Mouse (Mus musculus) frontal cortex, postnatal 14 days (tissue): ENCODE data around the gene Nsun3.

ENCODE experiments used
- DNase-seq, 2 experiments: peaks; one replicate each; pipeline ENCODE4 v3.0.0; 2022; ENCODE audit warnings: low spot score in 2 of 2

Gene Nsun3

DNA sequence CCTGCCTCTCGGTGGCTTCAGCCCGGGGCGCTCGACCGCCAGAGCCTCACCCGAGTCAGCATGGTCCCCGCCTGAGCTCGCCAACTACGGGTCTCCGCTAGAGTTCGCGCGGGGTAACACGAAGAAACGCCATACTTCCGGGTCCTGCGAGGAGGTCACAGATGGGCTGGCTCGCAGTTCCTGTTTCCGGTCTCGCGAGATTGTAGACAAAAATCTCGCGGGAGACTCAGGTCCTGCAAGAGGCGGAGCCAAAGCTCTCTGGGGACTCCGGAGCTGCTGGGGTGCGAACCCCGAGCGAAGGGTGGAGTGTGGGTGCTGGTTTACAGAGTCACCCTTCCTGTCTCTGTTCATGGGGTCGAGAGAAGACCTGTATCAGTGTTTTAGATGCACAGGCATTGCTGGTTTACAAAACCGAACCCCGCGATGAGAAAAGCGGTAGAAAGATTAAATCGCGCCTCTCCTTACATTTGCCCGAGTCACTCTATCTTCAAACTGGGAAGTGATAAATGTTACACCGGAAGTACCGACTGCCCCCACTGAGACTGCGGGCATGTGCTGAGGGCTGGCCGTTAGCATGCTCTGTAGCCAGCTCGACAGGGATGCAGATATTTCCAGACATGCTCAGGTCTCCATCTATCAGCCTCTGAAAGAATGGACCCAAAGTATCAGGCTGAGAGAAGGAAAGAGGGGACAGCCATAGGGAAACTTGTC lies at the start of gene Nsun3:
TSS of gene Nsun3 (minus strand) at position 198 of the 711 bp plus-strand sequence.
- peak; percentile 87 to 90 for DNase-seq

DNA sequence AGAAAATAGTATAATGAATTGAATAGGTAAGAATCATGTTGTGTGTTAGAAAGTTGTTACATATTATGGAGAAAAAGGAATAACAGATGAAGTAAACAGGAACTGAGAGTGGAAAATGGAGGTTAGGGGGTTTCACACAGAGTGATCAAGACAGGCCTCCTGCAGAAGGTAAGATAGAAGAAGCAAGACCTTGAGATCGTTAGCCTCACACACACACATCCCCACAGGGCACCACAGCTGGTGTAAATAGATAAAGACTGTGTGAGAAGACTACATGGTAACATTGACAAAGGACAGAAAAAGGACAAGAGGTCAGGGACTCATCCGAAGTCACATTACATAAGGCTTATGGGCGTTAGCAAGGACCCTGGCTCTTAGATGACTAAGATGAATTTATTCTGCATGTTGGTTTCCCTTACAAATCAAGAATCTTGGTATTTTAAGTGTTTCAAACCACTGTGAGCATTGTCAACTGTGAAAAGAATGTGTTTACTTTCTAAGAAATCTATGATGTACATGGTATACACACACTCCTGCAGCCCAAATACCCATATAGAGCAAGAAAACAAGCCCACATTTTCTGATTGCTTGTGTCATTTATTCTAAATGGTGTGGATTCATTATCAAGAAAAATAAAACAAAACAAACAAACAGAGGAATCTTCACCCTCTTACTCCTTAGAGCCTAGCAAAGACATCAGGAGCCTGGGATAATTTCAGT lies 47.6 kb upstream of the Nsun3 start:
- DNase-seq, result no peak

DNA sequence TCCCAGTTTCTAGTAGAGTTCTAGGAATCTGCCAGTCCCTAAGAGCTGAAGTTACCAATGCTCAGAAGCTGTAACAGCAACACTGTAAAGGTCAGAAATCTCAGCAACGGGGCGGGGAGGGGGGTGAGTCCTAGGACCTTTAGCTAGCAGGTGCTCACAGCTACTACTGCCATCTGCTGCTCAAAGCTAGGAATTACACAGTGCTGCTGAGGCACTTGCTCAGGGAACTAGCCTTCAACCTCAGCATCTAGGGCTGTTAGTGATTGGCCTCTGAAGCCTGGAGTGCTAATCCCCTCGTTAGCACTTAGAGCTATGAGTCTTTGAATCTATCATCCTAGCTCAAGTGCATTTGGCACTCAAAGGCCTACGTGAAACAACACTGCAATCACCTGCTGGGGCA lies 45.9 kb upstream of the Nsun3 start:
- DNase-seq, result peak in 1 of 2 experiments; percentile 19

DNA sequence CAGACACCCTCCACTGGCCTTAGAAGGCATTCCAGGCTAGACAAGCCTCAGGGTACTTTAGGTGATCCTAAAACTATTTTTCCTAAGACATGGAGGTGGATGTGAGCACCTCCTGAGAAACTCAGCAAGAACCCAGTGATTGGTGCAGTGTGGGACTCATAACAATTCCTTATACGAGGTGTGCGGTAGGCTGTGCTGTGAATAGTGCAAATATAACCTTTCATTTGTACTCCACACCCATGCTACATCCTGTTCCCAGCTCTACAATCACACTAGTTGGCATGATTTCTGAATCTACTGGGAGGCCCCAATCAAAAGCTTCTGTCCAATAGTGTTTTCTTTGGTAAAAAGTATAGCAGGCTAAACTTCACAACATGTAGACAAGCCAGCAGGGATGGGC lies 45.4 kb upstream of the Nsun3 start:
- DNase-seq, result no peak

GRCm38 (mm10) chr16:62826156-62827001 lies 39.8 kb upstream of the Nsun3 start:
- DNase-seq, result no peak

DNA sequence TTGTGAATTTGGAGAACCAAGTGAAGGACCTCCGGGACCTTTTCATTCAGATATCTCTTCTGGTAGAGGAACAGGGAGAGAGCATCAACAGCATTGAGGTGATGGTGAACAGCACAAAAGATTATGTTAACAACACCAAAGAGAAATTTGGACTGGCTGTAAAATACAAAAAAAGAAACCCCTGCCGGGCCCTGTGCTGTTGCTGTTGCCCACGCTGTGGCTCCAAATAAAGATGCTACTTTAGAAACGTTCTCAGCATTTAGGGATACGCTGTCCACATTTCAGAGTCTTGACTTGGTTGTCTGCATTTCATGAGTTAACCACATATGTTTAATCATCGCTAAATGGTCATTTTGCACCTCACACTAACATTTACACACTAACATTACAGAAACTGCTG lies 35.9 kb upstream of the Nsun3 start:
- DNase-seq, result no peak

- no peak for DNase-seq
These were observed 27.9 kb upstream of the Nsun3 start, which contains the start of gene Stx19 for GRCm38 (mm10) chr16:62814491-62814890. Gene Stx19, plus strand, starts transcription at chr16:62814676.

DNA sequence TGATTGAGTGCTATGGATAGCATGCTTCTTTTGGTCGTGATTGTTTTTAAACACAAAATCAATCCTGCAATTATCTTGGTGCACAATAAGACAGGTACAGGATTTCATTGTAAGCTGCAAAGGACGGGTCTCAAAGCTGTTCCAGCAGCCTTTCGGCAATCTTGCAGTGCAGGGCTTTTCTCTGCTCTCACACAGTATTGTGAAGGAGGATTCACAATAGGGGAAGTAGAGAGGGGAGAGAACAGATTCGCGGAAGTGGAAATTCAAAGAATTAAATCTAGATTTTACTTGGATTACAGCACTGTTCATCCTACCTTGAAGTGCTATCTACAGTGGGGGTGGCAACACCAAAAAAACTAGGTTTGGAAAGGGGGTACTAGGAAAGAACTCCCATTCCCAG lies 27.2 kb upstream of the Nsun3 start:
- no peak for DNase-seq

DNA sequence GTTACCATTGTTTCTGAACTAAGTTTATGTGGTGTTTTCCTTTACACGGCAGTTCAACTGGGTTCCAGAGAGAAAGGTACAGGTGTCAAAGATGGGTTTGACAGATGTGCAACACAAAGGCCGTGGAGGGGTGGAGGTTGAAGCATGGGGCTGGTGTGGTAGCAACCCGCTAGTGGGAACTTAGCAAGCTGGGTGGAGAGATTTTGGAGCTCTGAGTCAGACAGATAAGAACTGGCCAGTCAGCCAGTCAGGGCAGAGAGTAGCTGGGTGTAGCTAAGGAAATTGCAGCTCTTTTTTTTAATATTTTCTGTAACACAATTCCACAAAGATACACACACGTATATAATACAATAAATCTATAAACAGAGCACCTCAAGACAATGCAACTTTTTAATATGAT lies 24.2 kb upstream of the Nsun3 start:
- no peak for DNase-seq

DNA sequence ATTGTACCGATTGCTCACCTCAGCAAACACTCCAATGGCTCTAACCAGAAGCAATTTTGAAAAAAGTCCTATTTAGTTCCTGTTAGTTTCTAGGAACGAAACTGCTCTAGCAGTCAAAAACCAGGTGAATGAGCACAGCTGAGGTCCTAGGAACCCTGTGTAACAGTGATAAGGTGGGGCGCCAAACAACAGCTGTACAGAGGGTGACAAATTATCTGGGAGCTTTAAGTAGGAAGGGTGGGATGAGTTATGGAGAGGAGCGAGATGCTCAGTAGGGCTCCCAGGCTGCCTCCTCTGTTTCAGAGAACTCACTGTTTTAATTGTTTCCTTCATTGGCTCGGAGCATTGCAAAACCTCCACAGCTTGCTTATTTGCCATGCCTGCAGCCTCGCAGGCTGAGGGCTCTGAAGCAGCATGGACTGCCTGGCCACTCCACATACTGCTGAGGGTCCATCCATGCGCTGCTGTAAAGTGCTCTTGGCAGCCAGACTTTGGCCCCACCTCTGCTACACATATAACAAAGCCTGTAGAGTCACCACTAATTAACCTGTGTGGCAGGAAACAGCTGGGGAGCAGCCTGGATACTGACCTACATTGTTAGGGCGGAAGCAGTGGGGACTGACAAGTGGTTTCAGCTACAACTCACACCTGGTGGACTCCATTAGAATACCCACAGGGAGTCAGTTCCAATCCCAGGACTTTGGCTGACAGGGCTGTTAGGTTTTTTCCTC lies 20.8 kb upstream of the Nsun3 start:
- DNase-seq, result no peak

- no peak for DNase-seq
These were observed 18.0 kb upstream of the Nsun3 start for GRCm38 (mm10) chr16:62804621-62805020.

- DNase-seq, result no peak
These were observed 13.2 kb upstream of the Nsun3 start for GRCm38 (mm10) chr16:62799839-62800238.

- no peak for DNase-seq
These were observed 12.8 kb upstream of the Nsun3 start for GRCm38 (mm10) chr16:62799426-62799825.

DNA sequence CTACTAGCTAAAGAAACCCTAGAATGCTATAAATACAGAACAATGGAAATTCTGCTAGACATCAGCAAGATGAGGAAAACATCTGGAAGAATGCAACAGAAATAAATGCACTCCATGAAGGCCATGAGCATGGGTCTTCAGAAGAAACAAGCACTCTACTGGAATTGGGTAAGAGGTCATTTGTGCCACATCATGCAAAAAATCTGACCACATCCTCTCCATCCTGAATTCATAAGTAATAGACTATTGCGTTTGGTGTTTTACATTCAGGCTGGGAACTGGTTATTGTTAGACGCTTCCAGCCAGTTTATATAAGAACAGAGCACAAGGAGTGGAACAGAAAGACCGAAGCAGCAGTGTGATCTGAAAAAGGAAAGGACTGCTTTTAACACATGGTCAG lies 12.2 kb upstream of the Nsun3 start:
- DNase-seq, result no peak

- DNase-seq, result no peak
These were observed 10.0 kb upstream of the Nsun3 start for GRCm38 (mm10) chr16:62796608-62797007.

- no peak for DNase-seq
These were observed 4.4 kb downstream of the Nsun3 start for GRCm38 (mm10) chr16:62782229-62782628.

DNA sequence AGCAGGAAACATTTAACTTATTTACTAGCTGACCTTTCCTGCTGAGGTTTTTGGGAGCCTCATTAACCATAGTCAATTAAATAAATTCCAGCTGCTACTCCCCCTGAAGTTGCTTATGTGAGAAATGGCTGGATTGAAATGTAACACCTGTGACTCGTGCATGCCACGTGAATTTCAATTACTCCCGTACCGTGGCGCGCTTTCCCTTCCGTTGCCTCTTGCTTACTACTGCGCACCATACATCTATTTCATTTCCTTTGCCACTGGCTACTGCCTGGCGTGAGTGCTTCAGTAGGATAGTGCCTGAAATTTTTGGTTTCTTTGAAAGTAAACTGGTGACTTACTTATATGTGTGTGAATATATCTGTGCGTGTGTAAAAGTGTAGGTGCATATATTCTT lies 8.3 kb downstream of the Nsun3 start:
- no peak for DNase-seq

DNA sequence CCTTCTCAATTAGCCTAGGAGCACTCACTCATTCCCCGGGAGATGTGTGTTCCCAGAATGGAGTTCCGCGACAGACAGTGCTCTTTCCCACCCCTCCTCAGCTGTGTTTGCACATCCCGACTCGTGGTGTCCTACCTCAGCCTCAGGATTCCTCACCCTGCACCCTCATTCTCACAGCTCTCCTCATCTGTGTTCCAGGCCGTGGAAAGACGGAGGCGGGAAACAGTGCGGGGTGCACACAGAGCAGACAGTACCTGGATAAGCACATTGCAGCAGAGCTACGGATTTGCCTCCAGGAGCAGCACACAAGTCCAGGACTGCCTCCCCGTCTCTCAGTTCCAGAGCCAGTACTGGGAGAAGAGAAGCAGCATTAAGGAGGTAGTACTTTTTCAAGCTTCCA lies 10.6 kb downstream of the Nsun3 start:
- no peak for DNase-seq

GRCm38 (mm10) chr16:62773462-62773861 lies 13.2 kb downstream of the Nsun3 start:
- no peak for DNase-seq

DNA sequence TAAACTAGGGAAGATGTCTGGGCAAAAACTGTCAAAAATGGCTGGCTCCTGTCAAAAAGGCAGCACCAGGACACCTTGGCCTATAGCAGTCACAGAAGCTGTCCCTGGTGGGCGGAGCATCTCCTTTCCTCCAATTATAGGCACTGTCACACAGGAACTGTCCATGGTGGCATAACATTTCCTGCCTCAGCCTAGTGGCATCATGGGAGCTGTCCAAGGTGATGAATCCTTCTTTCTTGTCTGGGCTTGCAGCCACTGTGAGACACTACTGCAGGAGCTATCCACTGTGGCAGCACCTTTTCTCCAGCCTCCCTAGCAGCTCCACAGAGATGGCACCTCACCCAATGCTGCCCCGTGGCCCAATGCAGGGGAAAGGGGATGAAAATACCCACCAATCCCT lies 28.3 kb downstream of the Nsun3 start:
- DNase-seq, result no peak

GRCm38 (mm10) chr16:62755307-62755706 lies 31.3 kb downstream of the Nsun3 start:
- no peak for DNase-seq

- no peak for DNase-seq
These were observed 33.0 kb downstream of the Nsun3 start for GRCm38 (mm10) chr16:62753597-62753996.
